Mouse (Mus musculus) spleen, adult 18-20 months (tissue): ENCODE results near the gene Arhgef28.
A peak's percentile ranks its signal among the peaks of the same experiment; 100 is the strongest.
"Not testable (repeated sequence)": the region's sequence is repeated elsewhere in the genome, so short reads cannot be mapped to it uniquely, and the experiment has no call there.

Experiments used
- DNase-seq, 2 experiments: peaks; one replicate each; pipeline ENCODE4 v3.0.0; 2022; ENCODE audit warnings: mixed read lengths in 2 of 2

Arhgef28 gene

GRCm38 (mm10) chr13:98060121-98060520 lies 146.1 kb downstream of the Arhgef28 start:
- not testable (repeated sequence) for DNase-seq

- DNase-seq = no peak
These were observed 151.0 kb downstream of the Arhgef28 start for GRCm38 (mm10) chr13:98055194-98055593.

- DNase-seq = peak in 1 of 2 experiments; percentile 21
These were observed 165.6 kb downstream of the Arhgef28 start for GRCm38 (mm10) chr13:98040628-98041150.

- no peak for DNase-seq
These were observed 167.5 kb downstream of the Arhgef28 start for GRCm38 (mm10) chr13:98038731-98039130.

GRCm38 (mm10) chr13:98037693-98038092 lies 168.5 kb downstream of the Arhgef28 start:
- DNase-seq = no peak

GRCm38 (mm10) chr13:98031642-98031960 lies 174.6 kb downstream of the Arhgef28 start:
- no peak for DNase-seq

- peak in 1 of 2 experiments; percentile 64 for DNase-seq
These were observed 175.1 kb downstream of the Arhgef28 start for GRCm38 (mm10) chr13:98030959-98031641.

GRCm38 (mm10) chr13:98030041-98030440 lies 176.2 kb downstream of the Arhgef28 start:
- DNase-seq = no peak

GRCm38 (mm10) chr13:98028711-98029250 lies 177.5 kb downstream of the Arhgef28 start:
- DNase-seq = no peak

GRCm38 (mm10) chr13:98027641-98028204 lies 178.5 kb downstream of the Arhgef28 start:
- peak in 1 of 2 experiments; percentile 19 for DNase-seq

GRCm38 (mm10) chr13:98027122-98027521 lies 179.1 kb downstream of the Arhgef28 start:
- DNase-seq = no peak

- DNase-seq = no peak
These were observed 180.3 kb downstream of the Arhgef28 start for GRCm38 (mm10) chr13:98025706-98026504.

GRCm38 (mm10) chr13:98025162-98025561 lies 181.1 kb downstream of the Arhgef28 start:
- peak in 1 of 2 experiments; percentile 18 for DNase-seq

GRCm38 (mm10) chr13:98024680-98025079 lies 181.6 kb downstream of the Arhgef28 start:
- DNase-seq = no peak

- no peak for DNase-seq
These were observed 184.3 kb downstream of the Arhgef28 start for GRCm38 (mm10) chr13:98021906-98022305.

GRCm38 (mm10) chr13:98018837-98019236 lies 187.4 kb downstream of the Arhgef28 start:
- not testable (repeated sequence) for DNase-seq

GRCm38 (mm10) chr13:98016923-98017588 lies 189.2 kb downstream of the Arhgef28 start:
- DNase-seq = no peak

- DNase-seq = no peak
These were observed 190.0 kb downstream of the Arhgef28 start for GRCm38 (mm10) chr13:98015981-98016922.

- DNase-seq = no peak
These were observed 191.3 kb downstream of the Arhgef28 start for GRCm38 (mm10) chr13:98014892-98015291.

GRCm38 (mm10) chr13:98013715-98014114 lies 192.5 kb downstream of the Arhgef28 start:
- no peak for DNase-seq

- DNase-seq = no peak
These were observed 194.3 kb downstream of the Arhgef28 start for GRCm38 (mm10) chr13:98011931-98012341.
